Mouse (Mus musculus) ovary, postnatal 14 days (tissue): ENCODE measurements around the gene Spp2.

Source experiments
- DNase-seq: peaks from one replicate; pipeline ENCODE4 v3.0.0; 2022; ENCODE audit warnings: low spot score

Gene Spp2

GRCm38 (mm10) chr1:88406807-88407198 lies at the start of gene Spp2:
Gene Spp2, plus strand, starts transcription at chr1:88406961.
- no peak for DNase-seq

GRCm38 (mm10) chr1:88357458-88358090 lies 49.2 kb upstream of the Spp2 start:
- DNase-seq = peak; percentile 76

- no peak for DNase-seq
Observed at GRCm38 (mm10) chr1:88358102-88358654, 48.6 kb upstream of the Spp2 start.

- no peak for DNase-seq
Observed at GRCm38 (mm10) chr1:88361085-88361484, 45.7 kb upstream of the Spp2 start.

GRCm38 (mm10) chr1:88366881-88367644 lies 39.7 kb upstream of the Spp2 start:
- no peak for DNase-seq

- DNase-seq = no peak
Observed at GRCm38 (mm10) chr1:88378446-88378845, 28.3 kb upstream of the Spp2 start.

- DNase-seq = no peak
Observed at GRCm38 (mm10) chr1:88391632-88392031, 15.1 kb upstream of the Spp2 start.

GRCm38 (mm10) chr1:88393321-88393720 lies 13.4 kb upstream of the Spp2 start:
- no peak for DNase-seq

- DNase-seq = no peak
Observed at GRCm38 (mm10) chr1:88403378-88403777, 3.4 kb upstream of the Spp2 start.

GRCm38 (mm10) chr1:88406078-88406806 lies 519 bp upstream of the Spp2 start:
- DNase-seq = no peak

- DNase-seq = no peak
Observed at GRCm38 (mm10) chr1:88408340-88408739, 1.6 kb downstream of the Spp2 start.

- DNase-seq = no peak
Observed at GRCm38 (mm10) chr1:88412013-88412412, 5.3 kb downstream of the Spp2 start.

GRCm38 (mm10) chr1:88418943-88419342 lies 12.2 kb downstream of the Spp2 start:
- DNase-seq = no peak

GRCm38 (mm10) chr1:88422045-88422444 lies 15.3 kb downstream of the Spp2 start:
- DNase-seq = no peak

- no peak for DNase-seq
Observed at GRCm38 (mm10) chr1:88422846-88423395, 16.2 kb downstream of the Spp2 start.

GRCm38 (mm10) chr1:88424602-88425252 lies 18.0 kb downstream of the Spp2 start:
- DNase-seq = peak; percentile 83

- no peak for DNase-seq
Observed at GRCm38 (mm10) chr1:88427987-88428741, 21.4 kb downstream of the Spp2 start.

GRCm38 (mm10) chr1:88429413-88429812 lies 22.7 kb downstream of the Spp2 start:
- DNase-seq = no peak

GRCm38 (mm10) chr1:88431262-88431661 lies 24.5 kb downstream of the Spp2 start:
- no peak for DNase-seq

- DNase-seq = no peak
Observed at GRCm38 (mm10) chr1:88432601-88433000, 25.8 kb downstream of the Spp2 start.
